ENCODE assay signal across 24 mouse cellular contexts in genomic region chr2:105055529-105055928, GRCm38 (mm10). TPM values are rescaled to one million over a fixed set of nuclear protein-coding genes. Genes with fewer than 3 reads are reported as not detected.
"Had no signal": no experiment of that assay in that cellular context is flagged by ENCODE, and none has a peak within 500 bp of the region (broad histone marks: within the 10 kb centered on the region; RNA-seq: fewer than 3 reads in every experiment).

No protein-coding gene starts in this region.

- ATAC-seq: inflammation-experienced regulatory T-cells, adult 6 months; lung, postnatal 0 days; midbrain, embryonic 15.5 days had no signal

- H3K27ac ChIP-seq: kidney, postnatal 0 days; left cerebral cortex, adult 2 months; liver, embryonic 15.5 days; macrophage; midbrain, embryonic 12.5 days; midbrain, embryonic 15.5 days; neural tube, embryonic 12.5 days; neural tube, embryonic 15.5 days had no signal

- H3K9me3 ChIP-seq: liver, embryonic 15.5 days; midbrain, embryonic 12.5 days; midbrain, embryonic 15.5 days; neural tube, embryonic 12.5 days; neural tube, embryonic 15.5 days had no signal

- H3K4me3 ChIP-seq: left cerebral cortex, adult 2 months; liver, embryonic 15.5 days; midbrain, embryonic 12.5 days; midbrain, embryonic 15.5 days; neural tube, embryonic 12.5 days; neural tube, embryonic 15.5 days had no signal

- H3K4me2 ChIP-seq: liver, embryonic 15.5 days; lung, embryonic 14.5 days; midbrain, embryonic 12.5 days; midbrain, embryonic 15.5 days; neural tube, embryonic 12.5 days; neural tube, embryonic 15.5 days had no signal

- H3K36me3 ChIP-seq: liver, embryonic 15.5 days; midbrain, embryonic 12.5 days; midbrain, embryonic 15.5 days; neural tube, embryonic 12.5 days; neural tube, embryonic 15.5 days had no signal

- H3K4me1 ChIP-seq: midbrain, embryonic 12.5 days; midbrain, embryonic 15.5 days; neural tube, embryonic 12.5 days; neural tube, embryonic 15.5 days had no signal

- DNase-seq: kidney, adult 2 months; kidney, postnatal 25 days; layer of hippocampus, postnatal 36 days; lung, embryonic 14.5 days; retina, postnatal 1 day; right cerebral cortex, postnatal 25 days; spleen, adult 18-20 months; thymus, postnatal 25 days had no signal

- H3K27me3 ChIP-seq: liver, embryonic 15.5 days; midbrain, embryonic 12.5 days; midbrain, embryonic 15.5 days; neural tube, embryonic 12.5 days; neural tube, embryonic 15.5 days had no signal

- H3K9ac ChIP-seq: liver, embryonic 15.5 days; lung, embryonic 14.5 days; midbrain, embryonic 12.5 days; midbrain, embryonic 15.5 days; neural tube, embryonic 12.5 days; neural tube, embryonic 15.5 days had no signal

RNA-seq across cellular contexts. Expression of gene Gm11060, which starts 36.3 kb away (rescaled TPM):
- polyA plus RNA-seq: inflammation-experienced regulatory T-cells, adult 6 months; kidney, adult 2 months; kidney, embryonic 14.5 days; kidney, postnatal 0 days; limb, embryonic 11.5 days; limb, embryonic 14.5 days; liver, adult 2 months; liver, embryonic 15.5 days; lung, embryonic 14.5 days; lung, postnatal 0 days; macrophage; midbrain, embryonic 12.5 days; midbrain, embryonic 15.5 days; neural tube, embryonic 12.5 days; neural tube, embryonic 15.5 days; stomach, embryonic 16.5 days; thymus, postnatal 0 days had no signal
